Mouse (Mus musculus): Measurements from ENCODE around the gene Fcgr1. TPM values are rescaled to one million over a fixed set of nuclear protein-coding genes. Genes with fewer than 3 reads are reported as not detected.
"Not testable (repeated sequence)": the region's sequence is repeated elsewhere in the genome, so short reads cannot be mapped to it uniquely, and the experiment has no call there.

The Fcgr1 gene
- polyA plus RNA-seq, 1 experiment: 6.2 TPM

GRCm38 (mm10) chr3:96273591-96274465 is 19.9 kb downstream of the Fcgr1 start:
- H3K4me3 ChIP-seq (replicated peaks; ENCODE audit: control insufficient read depth, low read depth, low read length): no peak overlapping the region
- H3K27ac ChIP-seq (ENCODE audit: control insufficient read depth, insufficient read depth, low read depth, low read length, poor library complexity): no peak overlapping the region
- H3K4me1 ChIP-seq (ENCODE audit: control insufficient read depth, insufficient read depth, low read length): no peaks in the 10 kb centered on the region; the same call in 1 of the 2 replicates
- TF ChIP-seq CTCF (IDR thresholded peaks at IDR 0.05; ENCODE audit: control insufficient read depth, insufficient read depth, low read length) (no peak), POLR2A (IDR thresholded peaks at IDR 0.05; ENCODE audit: borderline replicate concordance, control insufficient read depth, low read depth, low read length) (no peak)
- WGBS: 34% methylated on average over 17 of the region's 17 CpGs

- peak within 1 kb of the TSS; percentile 98 for H3K27ac ChIP-seq (ENCODE audit: control insufficient read depth, insufficient read depth, low read depth, low read length, poor library complexity)
- TF ChIP-seq POLR2A (IDR thresholded peaks at IDR 0.05; ENCODE audit: borderline replicate concordance, control insufficient read depth, low read depth, low read length) (peak; percentile 93), CTCF (IDR thresholded peaks at IDR 0.05; ENCODE audit: control insufficient read depth, insufficient read depth, low read length) (no peak)
- H3K4me3 ChIP-seq (replicated peaks; ENCODE audit: control insufficient read depth, low read depth, low read length): peak within 1 kb of the TSS; percentile 75
- no peaks in the 10 kb centered on the region; the same call in 1 of the 2 replicates for H3K4me1 ChIP-seq (ENCODE audit: control insufficient read depth, insufficient read depth, low read length)
- under 1% methylated on average over 45 of the region's 45 CpGs for WGBS
These were observed 24.0 kb downstream of the Fcgr1 start, which contains the start of gene Hist2h2bb for GRCm38 (mm10) chr3:96269511-96270474. TSS of gene Hist2h2bb (plus strand) at chr3:96269752.

- Histone ChIP-seq H3K27ac (ENCODE audit: control insufficient read depth, insufficient read depth, low read depth, low read length, poor library complexity) (peak overlapping the region; percentile 98), H3K4me3 (replicated peaks; ENCODE audit: control insufficient read depth, low read depth, low read length) (peak overlapping the region; percentile 64)
- H3K4me1 ChIP-seq (ENCODE audit: control insufficient read depth, insufficient read depth, low read length): not testable (repeated sequence)
- WGBS: under 1% methylated on average over 13 of the region's 44 CpGs
- peak; percentile 95; the same call in 1 of the 2 replicates for TF ChIP-seq POLR2A (IDR thresholded peaks at IDR 0.05; ENCODE audit: borderline replicate concordance, control insufficient read depth, low read depth, low read length)
These were observed 24.9 kb downstream of the Fcgr1 start for GRCm38 (mm10) chr3:96268776-96269378.

DNA sequence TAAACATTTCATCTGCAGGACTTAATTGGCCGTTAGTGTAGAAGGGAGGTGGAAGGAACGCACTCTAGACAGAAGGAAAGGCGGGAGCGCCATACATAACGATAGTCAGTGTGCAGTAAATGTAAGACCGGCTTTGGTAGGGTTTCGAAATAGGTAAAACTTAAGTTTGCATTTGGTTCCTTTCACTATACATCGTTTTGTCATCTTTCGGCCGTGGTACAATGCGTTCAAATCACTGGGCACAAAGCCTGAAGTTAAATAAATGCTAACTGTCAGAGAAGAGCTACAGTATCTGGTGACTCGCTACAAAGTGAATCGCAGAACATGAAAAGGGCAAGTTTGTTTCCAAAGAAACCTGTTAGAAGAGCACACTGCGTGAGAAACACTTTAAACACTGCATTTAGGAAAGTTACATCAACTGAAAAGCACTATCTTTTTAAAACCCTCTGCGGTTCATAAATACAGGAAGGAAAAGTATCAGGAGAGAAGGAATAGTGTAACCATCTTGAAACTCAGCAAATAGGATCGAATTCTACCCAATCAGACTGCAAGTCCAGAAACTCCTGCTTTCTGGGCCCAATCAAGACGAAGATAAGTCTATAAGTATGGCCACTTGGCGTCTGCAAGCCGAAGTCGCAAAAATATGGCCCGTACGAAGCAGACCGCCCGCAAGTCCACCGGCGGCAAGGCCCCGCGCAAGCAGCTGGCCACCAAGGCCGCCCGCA is 25.6 kb downstream of the Fcgr1 start, which contains the start of gene Hist2h3b:
Gene Hist2h3b (plus strand): TSS at position 604 of the 725 bp plus-strand sequence.
- Histone ChIP-seq H3K27ac (ENCODE audit: control insufficient read depth, insufficient read depth, low read depth, low read length, poor library complexity) (peak within 1 kb of the TSS; percentile 98), H3K4me1 (ENCODE audit: control insufficient read depth, insufficient read depth, low read length) (no peaks in the 10 kb centered on the region; the same call in 1 of the 2 replicates), H3K4me3 (replicated peaks; ENCODE audit: control insufficient read depth, low read depth, low read length) (peak within 1 kb of the TSS; percentile 75)
- TF ChIP-seq CTCF (IDR thresholded peaks at IDR 0.05; ENCODE audit: control insufficient read depth, insufficient read depth, low read length) (no peak), POLR2A (IDR thresholded peaks at IDR 0.05; ENCODE audit: borderline replicate concordance, control insufficient read depth, low read depth, low read length) (peak; percentile 96; the same call in 1 of the 2 replicates)
- WGBS: 12% methylated on average over 28 of the region's 30 CpGs

DNA sequence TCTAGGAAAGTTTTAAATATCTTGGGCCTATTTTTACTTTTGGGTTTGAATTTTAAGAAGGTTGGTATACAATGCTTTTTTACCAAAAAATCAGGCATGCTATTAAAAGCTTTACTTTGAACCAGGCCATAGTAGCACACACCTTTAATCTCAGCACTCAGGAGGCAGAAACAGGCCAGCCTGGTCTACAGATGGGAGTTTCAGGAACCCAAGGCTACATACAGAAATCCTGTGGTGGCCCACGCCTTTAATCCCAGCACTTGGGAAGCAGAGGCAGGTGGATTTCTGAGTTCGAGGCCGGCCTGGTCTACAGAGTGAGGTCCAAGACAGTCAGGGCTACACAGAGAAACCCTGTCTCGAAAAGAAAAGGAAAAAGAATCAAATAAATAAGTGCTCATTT is 26.2 kb downstream of the Fcgr1 start:
- H3K4me1 ChIP-seq (ENCODE audit: control insufficient read depth, insufficient read depth, low read length): no peaks in the 10 kb centered on the region; the same call in 1 of the 2 replicates
- peak overlapping the region; percentile 59 for H3K27ac ChIP-seq (ENCODE audit: control insufficient read depth, insufficient read depth, low read depth, low read length, poor library complexity)
- no peak for TF ChIP-seq POLR2A (IDR thresholded peaks at IDR 0.05; ENCODE audit: borderline replicate concordance, control insufficient read depth, low read depth, low read length)
- no peak for TF ChIP-seq CTCF (IDR thresholded peaks at IDR 0.05; ENCODE audit: control insufficient read depth, insufficient read depth, low read length)
- 71% methylated on average over 4 of the region's 4 CpGs for WGBS
- no peak overlapping the region for H3K4me3 ChIP-seq (replicated peaks; ENCODE audit: control insufficient read depth, low read depth, low read length)

DNA sequence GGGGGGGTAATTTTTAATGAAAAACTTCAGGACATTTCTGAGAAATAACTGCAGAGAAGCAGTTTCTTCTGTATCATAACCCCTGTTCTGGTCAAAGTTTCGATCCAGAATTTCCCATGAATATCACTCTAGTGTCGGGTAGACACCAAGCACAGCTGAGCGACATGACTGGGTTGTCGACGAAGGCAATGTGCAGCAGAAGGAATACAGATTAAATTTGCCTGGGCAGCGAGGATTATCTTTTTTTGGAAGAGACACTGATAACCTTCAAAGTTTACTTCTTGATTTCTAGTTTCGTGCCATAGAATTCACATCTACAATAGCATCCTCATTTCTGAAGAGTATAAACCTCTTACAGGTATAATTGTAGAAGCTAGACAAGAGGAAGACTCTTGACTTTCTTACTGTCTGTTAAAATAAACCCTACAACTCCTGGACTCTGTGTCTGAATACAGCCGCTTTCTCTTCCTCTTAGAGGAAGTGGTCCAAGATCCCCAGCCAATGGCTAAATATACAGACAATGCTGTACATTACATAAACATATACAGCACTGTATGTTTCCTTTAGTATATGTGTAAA is 27.5 kb downstream of the Fcgr1 start:
- 59% methylated on average over 8 of the region's 8 CpGs for WGBS
- H3K4me1 ChIP-seq (ENCODE audit: control insufficient read depth, insufficient read depth, low read length): no peaks in the 10 kb centered on the region; the same call in 1 of the 2 replicates

More for the DNA sequence above, 27.5 kb downstream of the Fcgr1 start:
- Histone ChIP-seq H3K4me3 (replicated peaks; ENCODE audit: control insufficient read depth, low read depth, low read length) (no peak overlapping the region), H3K27ac (ENCODE audit: control insufficient read depth, insufficient read depth, low read depth, low read length, poor library complexity) (no peak overlapping the region)
- TF ChIP-seq POLR2A (IDR thresholded peaks at IDR 0.05; ENCODE audit: borderline replicate concordance, control insufficient read depth, low read depth, low read length) (no peak), CTCF (IDR thresholded peaks at IDR 0.05; ENCODE audit: control insufficient read depth, insufficient read depth, low read length) (no peak)

All from bone marrow, adult 2 months (tissue).